Mouse (Mus musculus) forebrain, embryonic 11.5 days (tissue): ENCODE measurements around the gene Gm4131. TPM values are rescaled to one million over a fixed set of nuclear protein-coding genes. Genes with fewer than 3 reads are reported as not detected.

Source experiments
- ATAC-seq: fragments of 200-750 bp; cut with Nextera tagmentation; replicated peaks from 2 replicates; pipeline ENCODE4 v1.8.0; 2017; ENCODE audit warnings: moderate TSS enrichment; ENCODE audit not compliant: low FRiP score
- DNase-seq: peaks from one replicate; pipeline ENCODE4 v3.0.0-alpha.2; 2017; ENCODE audit warnings: low spot score
- H3K27ac ChIP-seq: fragments of 300-500 bp; sonication (generic); 2 replicates; pipeline ENCODE4 v1.5.1; 2014; ENCODE audit warnings: low read depth, low read length
- H3K27me3 ChIP-seq: fragments of 300-500 bp; sonication (generic); 2 replicates; pipeline ENCODE4 v1.6.1; 2014; ENCODE audit warnings: mild to moderate bottlenecking, low read length, mixed read lengths; ENCODE audit not compliant: control insufficient read depth, insufficient read depth
- H3K36me3 ChIP-seq: fragments of 300-500 bp; sonication (generic); 2 replicates; pipeline ENCODE4 v1.6.1; 2014; ENCODE audit warnings: mild to moderate bottlenecking, low read length, moderate library complexity, mixed read lengths; ENCODE audit not compliant: control insufficient read depth, insufficient read depth
- H3K4me1 ChIP-seq: fragments of 300-500 bp; sonication (generic); replicated peaks from 2 replicates; pipeline ENCODE4 v1.6.1; 2014; ENCODE audit warnings: low read length, mixed read lengths; ENCODE audit not compliant: control insufficient read depth, insufficient read depth
- H3K4me2 ChIP-seq: fragments of 300-500 bp; sonication (generic); 2 replicates; pipeline ENCODE4 v1.6.1; 2014; ENCODE audit warnings: low read depth, mild to moderate bottlenecking, low read length, moderate library complexity, mixed read lengths; ENCODE audit not compliant: severe bottlenecking
- H3K4me3 ChIP-seq: fragments of 300-500 bp; sonication (generic); 2 replicates; pipeline ENCODE4 v1.5.1; 2014; ENCODE audit warnings: low read depth, low read length
- H3K9ac ChIP-seq: fragments of 300-500 bp; sonication (generic); 2 replicates; pipeline ENCODE4 v1.6.1; 2014; ENCODE audit warnings: low read length
- H3K9me3 ChIP-seq: fragments of 300-500 bp; sonication (generic); 2 replicates; pipeline ENCODE4 v1.6.1; 2016; ENCODE audit warnings: low read length, mixed read lengths; ENCODE audit not compliant: control insufficient read depth
- WGBS: fragments of 180-500 bp; shearing (Covaris S2); extraction: QIAGEN DNeasy Blood & Tissue Kit; methylation state at CpG from one replicate; pipeline ENCODE4 v1.1.7; 2014; 5-methylcytosine and 5-hydroxymethylcytosine counted together
- polyA plus RNA-seq: library from polyadenylated mRNA; unstranded; fragments of >200 nt; fragmentation: Nextera tagmentation; extraction: Ambion mirVana; gene quantifications from 2 replicates; pipeline ENCODE4 v1.2.1, GENCODE M21; 2014

The Gm4131 gene
- polyA plus RNA-seq, 1 experiment from 2014 or later = not detected

GRCm38 (mm10) chr14:62555840-62556810 lies 10.6 kb downstream of the Gm4131 start:
- Histone ChIP-seq H3K27ac (peak overlapping the region; percentile 46; the same call in 1 of the 2 replicates), H3K9ac (peak overlapping the region; percentile 83), H3K9me3 (no peaks in the 10 kb centered on the region), H3K4me3 (peak overlapping the region; percentile 66), H3K36me3 (no peaks in the 10 kb centered on the region), H3K27me3 (no peaks in the 10 kb centered on the region; the same call in 1 of the 2 replicates), H3K4me1 (peaks cover 4% of the 10 kb centered on the region; the same call in 1 of the 2 replicates), H3K4me2 (peak overlapping the region; percentile 93)
- ATAC-seq = peak; percentile 82
- 5% methylated on average over 36 of the region's 38 CpGs for WGBS
- DNase-seq = no peak

GRCm38 (mm10) chr14:62555309-62555829 lies 11.4 kb downstream of the Gm4131 start, which contains the start of gene Fam124a:
Gene Fam124a, plus strand, starts transcription at chr14:62555737.
- peak within 1 kb of the TSS; percentile 66 for H3K4me3 ChIP-seq
- ATAC-seq = peak; percentile 89
- H3K4me2 ChIP-seq = peak within 1 kb of the TSS; percentile 93
- DNase-seq = peak; percentile 90
- no peaks in the 10 kb centered on the region for H3K36me3 ChIP-seq
- H3K9me3 ChIP-seq = no peaks in the 10 kb centered on the region
- H3K27me3 ChIP-seq = no peaks in the 10 kb centered on the region; the same call in 1 of the 2 replicates
- H3K9ac ChIP-seq = peak within 1 kb of the TSS; percentile 83
- H3K4me1 ChIP-seq = peaks cover 4% of the 10 kb centered on the region; the same call in 1 of the 2 replicates
- peak within 1 kb of the TSS; percentile 46; the same call in 1 of the 2 replicates for H3K27ac ChIP-seq
- under 1% methylated on average over 51 of the region's 51 CpGs for WGBS

DNA sequence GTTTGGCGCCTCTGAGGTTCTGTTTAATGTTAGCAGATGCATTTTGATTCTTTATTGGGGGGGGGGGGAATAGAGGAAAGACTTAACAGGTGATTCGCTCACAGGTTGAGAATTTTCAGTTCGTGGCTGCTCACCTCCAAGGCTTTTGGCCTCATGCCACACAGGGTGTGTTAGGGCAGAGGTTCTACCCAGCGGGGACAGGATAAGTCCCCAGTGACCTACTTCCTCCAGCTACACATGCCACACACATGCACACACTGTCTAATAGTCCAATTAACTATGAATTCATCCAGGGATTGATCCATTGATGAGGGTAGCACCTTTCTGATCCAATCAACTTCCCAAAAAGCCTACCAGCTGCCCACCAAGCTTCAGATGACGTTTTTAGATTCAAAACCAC lies 12.9 kb downstream of the Gm4131 start:
- WGBS = 77% methylated on average over 5 of the region's 5 CpGs
- Histone ChIP-seq H3K27me3 (no peaks in the 10 kb centered on the region; the same call in 1 of the 2 replicates), H3K4me1 (peaks cover 4% of the 10 kb centered on the region; the same call in 1 of the 2 replicates)

GRCm38 (mm10) chr14:62552771-62553170 lies 13.9 kb downstream of the Gm4131 start:
- no peaks in the 10 kb centered on the region for H3K36me3 ChIP-seq
- no peak overlapping the region for H3K4me2 ChIP-seq
- no peak overlapping the region for H3K4me3 ChIP-seq
- H3K4me1 ChIP-seq = peaks cover 4% of the 10 kb centered on the region; the same call in 1 of the 2 replicates
- DNase-seq (no peak), ATAC-seq (no peak)
- no peak overlapping the region for H3K9ac ChIP-seq
- H3K27ac ChIP-seq = no peak overlapping the region
- 93% methylated on average over 4 of the region's 4 CpGs for WGBS
- no peaks in the 10 kb centered on the region; the same call in 1 of the 2 replicates for H3K27me3 ChIP-seq
- no peaks in the 10 kb centered on the region for H3K9me3 ChIP-seq

More for the DNA sequence above, 12.9 kb downstream of the Gm4131 start:
- Histone ChIP-seq H3K9ac (no peak overlapping the region), H3K9me3 (no peaks in the 10 kb centered on the region), H3K4me2 (no peak overlapping the region), H3K27ac (no peak overlapping the region), H3K36me3 (no peaks in the 10 kb centered on the region), H3K4me3 (no peak overlapping the region)
- DNase-seq (no peak), ATAC-seq (no peak)

- Histone ChIP-seq H3K9me3 (no peaks in the 10 kb centered on the region), H3K4me3 (no peak overlapping the region), H3K27me3 (no peaks in the 10 kb centered on the region; the same call in 1 of the 2 replicates), H3K4me2 (no peak overlapping the region), H3K9ac (no peak overlapping the region), H3K4me1 (no peaks in the 10 kb centered on the region), H3K36me3 (no peaks in the 10 kb centered on the region), H3K27ac (no peak overlapping the region)
- WGBS = 61% methylated on average over 4 of the region's 4 CpGs
- DNase-seq (no peak), ATAC-seq (no peak)
Measured at GRCm38 (mm10) chr14:62550121-62550520, 16.6 kb downstream of the Gm4131 start.

- Histone ChIP-seq H3K4me1 (no peaks in the 10 kb centered on the region), H3K27me3 (no peaks in the 10 kb centered on the region), H3K36me3 (no peaks in the 10 kb centered on the region), H3K4me2 (no peak overlapping the region), H3K9ac (no peak overlapping the region), H3K27ac (no peak overlapping the region), H3K9me3 (no peaks in the 10 kb centered on the region), H3K4me3 (no peak overlapping the region)
- ATAC-seq = no peak
- DNase-seq = no peak
- WGBS = 69% methylated on average over 4 of the region's 4 CpGs
Measured at GRCm38 (mm10) chr14:62546746-62547145, 20.0 kb downstream of the Gm4131 start.

- H3K4me3 ChIP-seq = no peak overlapping the region
- H3K27ac ChIP-seq = no peak overlapping the region
- 86% methylated on average over 6 of the region's 6 CpGs for WGBS
- H3K4me2 ChIP-seq = no peak overlapping the region
- H3K27me3 ChIP-seq = no peaks in the 10 kb centered on the region
- H3K4me1 ChIP-seq = no peaks in the 10 kb centered on the region
- H3K9ac ChIP-seq = no peak overlapping the region
- no peak for DNase-seq
- no peak for ATAC-seq
- no peaks in the 10 kb centered on the region for H3K36me3 ChIP-seq
- no peaks in the 10 kb centered on the region for H3K9me3 ChIP-seq
Measured at GRCm38 (mm10) chr14:62546296-62546695, 20.4 kb downstream of the Gm4131 start.

DNA sequence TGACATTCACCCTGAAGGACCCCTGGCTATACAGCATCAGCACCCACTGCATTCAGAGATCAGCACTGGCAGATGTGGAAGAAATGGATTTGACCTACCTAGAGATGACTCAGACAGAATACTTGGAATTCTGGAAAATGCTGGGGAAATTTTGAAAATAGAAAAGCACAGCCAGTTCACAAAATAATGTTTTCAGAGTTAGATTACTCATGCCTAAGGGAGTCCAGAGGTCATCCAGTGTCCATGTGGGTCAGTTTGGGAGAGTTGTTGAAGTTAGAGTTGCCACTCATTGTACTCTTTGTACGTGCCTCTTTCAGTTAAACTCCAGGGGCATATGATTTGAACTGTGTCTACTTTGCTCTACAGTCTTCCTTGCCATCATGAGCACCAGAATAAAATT lies 25.0 kb downstream of the Gm4131 start:
- Histone ChIP-seq H3K27ac (no peak overlapping the region), H3K4me1 (no peaks in the 10 kb centered on the region), H3K36me3 (no peaks in the 10 kb centered on the region), H3K4me3 (no peak overlapping the region), H3K9ac (no peak overlapping the region), H3K4me2 (no peak overlapping the region), H3K9me3 (no peaks in the 10 kb centered on the region), H3K27me3 (no peaks in the 10 kb centered on the region)
- WGBS = 87% methylated on average over 1 of the region's 1 CpGs
- DNase-seq = no peak
- no peak for ATAC-seq
